Mouse (Mus musculus) forebrain, embryonic 10.5 days (tissue): Measurements from ENCODE around the gene Eno1. TPM values are rescaled to one million over a fixed set of nuclear protein-coding genes. Genes with fewer than 3 reads are reported as not detected.

Experiments
- DNase-seq: peaks from one replicate; pipeline ENCODE4 v3.0.0-alpha.2; 2017; ENCODE audit warnings: low spot score; ENCODE audit errors: extremely low spot score
- H3K27ac ChIP-seq: fragments of 300-500 bp; sonication (generic); 2 replicates; pipeline ENCODE4 v1.5.1; 2016; ENCODE audit warnings: mild to moderate bottlenecking
- H3K27me3 ChIP-seq: fragments of 300-500 bp; sonication (generic); 2 replicates; pipeline ENCODE4 v1.6.1; 2016; ENCODE audit warnings: mild to moderate bottlenecking; ENCODE audit not compliant: poor library complexity, severe bottlenecking
- H3K36me3 ChIP-seq: fragments of 300-500 bp; sonication (generic); replicated peaks from 2 replicates; pipeline ENCODE4 v1.6.1; 2016; ENCODE audit warnings: mild to moderate bottlenecking, moderate library complexity
- H3K4me1 ChIP-seq: fragments of 300-500 bp; sonication (generic); 2 replicates; pipeline ENCODE4 v1.6.1; 2016
- H3K4me3 ChIP-seq: fragments of 300-500 bp; sonication (generic); 2 replicates; pipeline ENCODE4 v1.5.1; 2016; ENCODE audit warnings: mild to moderate bottlenecking, moderate library complexity
- H3K9me3 ChIP-seq: fragments of 300-500 bp; sonication (generic); 2 replicates; pipeline ENCODE4 v1.6.1; 2016; ENCODE audit warnings: mild to moderate bottlenecking, moderate library complexity
- WGBS: fragments of 180-500 bp; shearing (Covaris S2); methylation state at CpG from one replicate; pipeline ENCODE4 v1.1.7; 2016; 5-methylcytosine and 5-hydroxymethylcytosine counted together
- polyA plus RNA-seq: library from polyadenylated mRNA; unstranded; fragments of >200 nt; fragmentation: Nextera tagmentation; extraction: Ambion mirVana; gene quantifications from 2 replicates; pipeline ENCODE4 v1.2.1, GENCODE M21; 2016

Gene Eno1
- 3,430 and 3,707 TPM in 2 replicates for polyA plus RNA-seq

GRCm38 (mm10) chr4:150236521-150237481 is at the start of gene Eno1:
Gene Eno1, plus strand, starts transcription at chr4:150236721.
- H3K9me3 ChIP-seq, result no peaks in the 10 kb centered on the region
- peak within 1 kb of the TSS; percentile 100 for H3K27ac ChIP-seq
- H3K4me3 ChIP-seq, result peak within 1 kb of the TSS; percentile 93
- under 1% methylated on average over 78 of the region's 78 CpGs for WGBS
- DNase-seq, result peak; percentile 100
- H3K36me3 ChIP-seq, result peaks cover 33% of the 10 kb centered on the region
- peaks cover 15% of the 10 kb centered on the region for H3K27me3 ChIP-seq
- H3K4me1 ChIP-seq, result peaks cover 75% of the 10 kb centered on the region

GRCm38 (mm10) chr4:150188236-150188635 is 48.3 kb upstream of the Eno1 start:
- DNase-seq, result no peak
- Histone ChIP-seq H3K4me3 (no peak overlapping the region), H3K36me3 (no peaks in the 10 kb centered on the region), H3K27me3 (no peaks in the 10 kb centered on the region), H3K4me1 (peaks cover 8% of the 10 kb centered on the region; the same call in 1 of the 2 replicates), H3K27ac (no peak overlapping the region), H3K9me3 (no peaks in the 10 kb centered on the region; the same call in 1 of the 2 replicates)
- WGBS, result 56% methylated on average over 11 of the region's 11 CpGs

- H3K4me3 ChIP-seq, result no peak overlapping the region
- no peak overlapping the region for H3K27ac ChIP-seq
- no peak for DNase-seq
- 86% methylated on average over 6 of the region's 6 CpGs for WGBS
- H3K4me1 ChIP-seq, result peaks cover 10% of the 10 kb centered on the region; the same call in 1 of the 2 replicates
- H3K36me3 ChIP-seq, result no peaks in the 10 kb centered on the region
- H3K27me3 ChIP-seq, result no peaks in the 10 kb centered on the region
- H3K9me3 ChIP-seq, result no peaks in the 10 kb centered on the region
Measured at GRCm38 (mm10) chr4:150192199-150192598, 44.3 kb upstream of the Eno1 start.

GRCm38 (mm10) chr4:150193915-150194314 is 42.6 kb upstream of the Eno1 start:
- Histone ChIP-seq H3K9me3 (no peaks in the 10 kb centered on the region), H3K27me3 (no peaks in the 10 kb centered on the region), H3K4me3 (no peak overlapping the region), H3K36me3 (no peaks in the 10 kb centered on the region), H3K4me1 (0 out of 2 replicates have a peak, but pooled peaks cover 10% of the 10 kb centered on the region), H3K27ac (no peak overlapping the region)
- 39% methylated on average over 1 of the region's 1 CpGs for WGBS
- DNase-seq, result peak; percentile 60

GRCm38 (mm10) chr4:150198268-150198667 is 38.3 kb upstream of the Eno1 start:
- Histone ChIP-seq H3K27ac (no peak overlapping the region), H3K4me3 (no peak overlapping the region), H3K4me1 (peaks cover 18% of the 10 kb centered on the region), H3K27me3 (no peaks in the 10 kb centered on the region), H3K9me3 (no peaks in the 10 kb centered on the region), H3K36me3 (no peaks in the 10 kb centered on the region)
- 83% methylated on average over 9 of the region's 9 CpGs for WGBS
- DNase-seq, result no peak

GRCm38 (mm10) chr4:150201232-150201631 is 35.3 kb upstream of the Eno1 start, which contains the start of gene Car6:
Gene Car6, minus strand, starts transcription at chr4:150201332.
- H3K9me3 ChIP-seq, result no peaks in the 10 kb centered on the region
- H3K27ac ChIP-seq, result peak within 1 kb of the TSS; percentile 37; the same call in 1 of the 2 replicates
- no peaks in the 10 kb centered on the region for H3K36me3 ChIP-seq
- WGBS, result 67% methylated on average over 5 of the region's 5 CpGs
- H3K27me3 ChIP-seq, result no peaks in the 10 kb centered on the region
- DNase-seq, result no peak
- H3K4me3 ChIP-seq, result no peak within 1 kb of the TSS
- H3K4me1 ChIP-seq, result peaks cover 22% of the 10 kb centered on the region

- WGBS, result 88% methylated on average over 5 of the region's 5 CpGs
- no peaks in the 10 kb centered on the region for H3K36me3 ChIP-seq
- no peaks in the 10 kb centered on the region for H3K27me3 ChIP-seq
- H3K9me3 ChIP-seq, result no peaks in the 10 kb centered on the region
- H3K4me1 ChIP-seq, result peaks cover 21% of the 10 kb centered on the region
- H3K27ac ChIP-seq, result no peak overlapping the region
- H3K4me3 ChIP-seq, result no peak overlapping the region
- DNase-seq, result no peak
Measured at GRCm38 (mm10) chr4:150202702-150203101, 33.8 kb upstream of the Eno1 start.

GRCm38 (mm10) chr4:150204877-150205276 is 31.6 kb upstream of the Eno1 start:
- 80% methylated on average over 3 of the region's 3 CpGs for WGBS
- H3K36me3 ChIP-seq, result no peaks in the 10 kb centered on the region
- no peaks in the 10 kb centered on the region for H3K9me3 ChIP-seq
- no peak overlapping the region for H3K27ac ChIP-seq
- H3K4me1 ChIP-seq, result peaks cover 14% of the 10 kb centered on the region
- H3K4me3 ChIP-seq, result no peak overlapping the region
- H3K27me3 ChIP-seq, result no peaks in the 10 kb centered on the region
- no peak for DNase-seq

- Histone ChIP-seq H3K27me3 (no peaks in the 10 kb centered on the region), H3K4me1 (peaks cover 14% of the 10 kb centered on the region), H3K9me3 (no peaks in the 10 kb centered on the region), H3K36me3 (no peaks in the 10 kb centered on the region), H3K27ac (no peak overlapping the region), H3K4me3 (no peak overlapping the region)
- 96% methylated on average over 5 of the region's 5 CpGs for WGBS
- DNase-seq, result no peak
Measured at GRCm38 (mm10) chr4:150209751-150210150, 26.8 kb upstream of the Eno1 start.

GRCm38 (mm10) chr4:150210306-150210705 is 26.2 kb upstream of the Eno1 start:
- WGBS, result 86% methylated on average over 8 of the region's 8 CpGs
- Histone ChIP-seq H3K9me3 (no peaks in the 10 kb centered on the region), H3K4me3 (no peak overlapping the region), H3K36me3 (no peaks in the 10 kb centered on the region), H3K4me1 (peaks cover 14% of the 10 kb centered on the region), H3K27me3 (no peaks in the 10 kb centered on the region), H3K27ac (no peak overlapping the region)
- no peak for DNase-seq

- DNase-seq, result no peak
- Histone ChIP-seq H3K27ac (peak overlapping the region; percentile 58), H3K4me1 (peaks cover 28% of the 10 kb centered on the region), H3K27me3 (no peaks in the 10 kb centered on the region), H3K36me3 (no peaks in the 10 kb centered on the region), H3K4me3 (peak overlapping the region; percentile 41), H3K9me3 (no peaks in the 10 kb centered on the region)
- WGBS, result 56% methylated on average over 10 of the region's 10 CpGs
Measured at GRCm38 (mm10) chr4:150211930-150212552, 24.5 kb upstream of the Eno1 start.

- under 1% methylated on average over 15 of the region's 15 CpGs for WGBS
Measured at GRCm38 (mm10) chr4:150212553-150212971, 24.0 kb upstream of the Eno1 start.

More at GRCm38 (mm10) chr4:150212553-150212971, 24.0 kb upstream of the Eno1 start:
- Histone ChIP-seq H3K4me3 (peak overlapping the region; percentile 41), H3K27me3 (peaks cover 5% of the 10 kb centered on the region; the same call in 1 of the 2 replicates), H3K36me3 (no peaks in the 10 kb centered on the region), H3K27ac (peak overlapping the region; percentile 58), H3K9me3 (no peaks in the 10 kb centered on the region), H3K4me1 (peaks cover 33% of the 10 kb centered on the region)
- peak; percentile 79 for DNase-seq
